Mouse (Mus musculus): ENCODE measurements around the gene Tcea3. TPM values are rescaled to one million over a fixed set of nuclear protein-coding genes. Genes with fewer than 3 reads are reported as not detected.

The Tcea3 gene
- 0.18 and 1.2 TPM in 2 replicates for polyA plus RNA-seq (2014; fragmentation: Nextera tagmentation; extraction: Ambion mirVana)

- WGBS: under 1% methylated on average over 46 of the region's 46 CpGs
- Histone ChIP-seq H3K4me1 (ENCODE audit: control insufficient read depth, insufficient read depth, low read length) (peaks cover 18% of the 10 kb centered on the region), H3K4me2 (ENCODE audit: low read length) (peak within 1 kb of the TSS; percentile 57), H3K9ac (replicated peaks; ENCODE audit: low read length) (peak within 1 kb of the TSS; percentile 16; the same call in 1 of the 2 replicates), H3K27ac (replicated peaks; ENCODE audit: low read depth, low read length) (no peak within 1 kb of the TSS), H3K36me3 (ENCODE audit: control insufficient read depth, insufficient read depth, low read length) (no peaks in the 10 kb centered on the region), H3K4me3 (replicated peaks; ENCODE audit: low read depth, low read length) (peak within 1 kb of the TSS; percentile 28), H3K9me3 (ENCODE audit: control insufficient read depth, low read length) (no peaks in the 10 kb centered on the region), H3K27me3 (ENCODE audit: control insufficient read depth, insufficient read depth, low read length) (peaks cover 52% of the 10 kb centered on the region)
- ATAC-seq (ENCODE audit: low FRiP score, low TSS enrichment) (no peak), DNase-seq (peak; percentile 21)
These were observed at the start of gene Tcea3 for GRCm38 (mm10) chr4:136247729-136248463. Tcea3 (plus strand) TSS chr4:136247729.

GRCm38 (mm10) chr4:136198846-136199245 lies 48.7 kb upstream of the Tcea3 start:
- H3K9me3 ChIP-seq (ENCODE audit: control insufficient read depth, low read length): no peaks in the 10 kb centered on the region
- ATAC-seq (ENCODE audit: low FRiP score, low TSS enrichment) (no peak), DNase-seq (no peak)
- H3K9ac ChIP-seq (replicated peaks; ENCODE audit: low read length): no peak overlapping the region
- no peak overlapping the region for H3K4me2 ChIP-seq (ENCODE audit: low read length)
- 67% methylated on average over 7 of the region's 7 CpGs for WGBS
- no peak overlapping the region for H3K27ac ChIP-seq (replicated peaks; ENCODE audit: low read depth, low read length)
- no peaks in the 10 kb centered on the region for H3K4me1 ChIP-seq (ENCODE audit: control insufficient read depth, insufficient read depth, low read length)
- H3K36me3 ChIP-seq (ENCODE audit: control insufficient read depth, insufficient read depth, low read length): no peaks in the 10 kb centered on the region
- H3K4me3 ChIP-seq (replicated peaks; ENCODE audit: low read depth, low read length): no peak overlapping the region
- H3K27me3 ChIP-seq (ENCODE audit: control insufficient read depth, insufficient read depth, low read length): no peaks in the 10 kb centered on the region

- DNase-seq (peak; percentile 83), ATAC-seq (ENCODE audit: low FRiP score, low TSS enrichment) (no peak)
These were observed 47.8 kb upstream of the Tcea3 start for GRCm38 (mm10) chr4:136199562-136200292.

GRCm38 (mm10) chr4:136202509-136202908 lies 45.0 kb upstream of the Tcea3 start:
- H3K4me1 ChIP-seq (ENCODE audit: control insufficient read depth, insufficient read depth, low read length): peaks cover 9% of the 10 kb centered on the region
- WGBS: 5% methylated on average over 9 of the region's 9 CpGs
- no peaks in the 10 kb centered on the region for H3K27me3 ChIP-seq (ENCODE audit: control insufficient read depth, insufficient read depth, low read length)
- no peaks in the 10 kb centered on the region for H3K9me3 ChIP-seq (ENCODE audit: control insufficient read depth, low read length)
- H3K9ac ChIP-seq (replicated peaks; ENCODE audit: low read length): no peak overlapping the region
- no peak overlapping the region for H3K4me2 ChIP-seq (ENCODE audit: low read length)
- H3K4me3 ChIP-seq (replicated peaks; ENCODE audit: low read depth, low read length): no peak overlapping the region
- DNase-seq (peak; percentile 90), ATAC-seq (ENCODE audit: low FRiP score, low TSS enrichment) (no peak)
- no peak overlapping the region for H3K27ac ChIP-seq (replicated peaks; ENCODE audit: low read depth, low read length)
- no peaks in the 10 kb centered on the region for H3K36me3 ChIP-seq (ENCODE audit: control insufficient read depth, insufficient read depth, low read length)

More at GRCm38 (mm10) chr4:136199562-136200292, 47.8 kb upstream of the Tcea3 start:
- H3K36me3 ChIP-seq (ENCODE audit: control insufficient read depth, insufficient read depth, low read length): no peaks in the 10 kb centered on the region
- no peak overlapping the region for H3K4me3 ChIP-seq (replicated peaks; ENCODE audit: low read depth, low read length)
- no peak overlapping the region for H3K27ac ChIP-seq (replicated peaks; ENCODE audit: low read depth, low read length)
- 39% methylated on average over 9 of the region's 9 CpGs for WGBS
- H3K9ac ChIP-seq (replicated peaks; ENCODE audit: low read length): no peak overlapping the region
- H3K27me3 ChIP-seq (ENCODE audit: control insufficient read depth, insufficient read depth, low read length): no peaks in the 10 kb centered on the region
- no peaks in the 10 kb centered on the region for H3K9me3 ChIP-seq (ENCODE audit: control insufficient read depth, low read length)
- H3K4me1 ChIP-seq (ENCODE audit: control insufficient read depth, insufficient read depth, low read length): no peaks in the 10 kb centered on the region
- H3K4me2 ChIP-seq (ENCODE audit: low read length): no peak overlapping the region

GRCm38 (mm10) chr4:136204775-136205174 lies 42.8 kb upstream of the Tcea3 start:
- Histone ChIP-seq H3K27me3 (ENCODE audit: control insufficient read depth, insufficient read depth, low read length) (no peaks in the 10 kb centered on the region), H3K4me1 (ENCODE audit: control insufficient read depth, insufficient read depth, low read length) (peaks cover 9% of the 10 kb centered on the region), H3K9me3 (ENCODE audit: control insufficient read depth, low read length) (no peaks in the 10 kb centered on the region), H3K4me2 (ENCODE audit: low read length) (no peak overlapping the region), H3K9ac (replicated peaks; ENCODE audit: low read length) (no peak overlapping the region), H3K27ac (replicated peaks; ENCODE audit: low read depth, low read length) (no peak overlapping the region), H3K36me3 (ENCODE audit: control insufficient read depth, insufficient read depth, low read length) (no peaks in the 10 kb centered on the region), H3K4me3 (replicated peaks; ENCODE audit: low read depth, low read length) (no peak overlapping the region)
- ATAC-seq (ENCODE audit: low FRiP score, low TSS enrichment): no peak
- no peak for DNase-seq
- 88% methylated on average over 2 of the region's 2 CpGs for WGBS

GRCm38 (mm10) chr4:136206033-136206893 lies 41.3 kb upstream of the Tcea3 start, which contains the start of gene Asap3:
Asap3 (plus strand) TSS chr4:136206365.
- peak within 1 kb of the TSS; percentile 72 for H3K9ac ChIP-seq (replicated peaks; ENCODE audit: low read length)
- H3K4me2 ChIP-seq (ENCODE audit: low read length): peak within 1 kb of the TSS; percentile 99
- peak within 1 kb of the TSS; percentile 57 for H3K4me3 ChIP-seq (replicated peaks; ENCODE audit: low read depth, low read length)
- no peaks in the 10 kb centered on the region for H3K9me3 ChIP-seq (ENCODE audit: control insufficient read depth, low read length)
- ATAC-seq (ENCODE audit: low FRiP score, low TSS enrichment) (peak; percentile 91), DNase-seq (peak; percentile 94)
- WGBS: under 1% methylated on average over 49 of the region's 54 CpGs
- no peak within 1 kb of the TSS for H3K27ac ChIP-seq (replicated peaks; ENCODE audit: low read depth, low read length)
- peaks cover 9% of the 10 kb centered on the region for H3K4me1 ChIP-seq (ENCODE audit: control insufficient read depth, insufficient read depth, low read length)
- H3K36me3 ChIP-seq (ENCODE audit: control insufficient read depth, insufficient read depth, low read length): no peaks in the 10 kb centered on the region
- H3K27me3 ChIP-seq (ENCODE audit: control insufficient read depth, insufficient read depth, low read length): no peaks in the 10 kb centered on the region

GRCm38 (mm10) chr4:136206943-136207342 lies 40.6 kb upstream of the Tcea3 start:
- ATAC-seq (ENCODE audit: low FRiP score, low TSS enrichment) (no peak), DNase-seq (no peak)
- Histone ChIP-seq H3K27ac (replicated peaks; ENCODE audit: low read depth, low read length) (no peak overlapping the region), H3K4me3 (replicated peaks; ENCODE audit: low read depth, low read length) (peak overlapping the region; percentile 57), H3K4me1 (ENCODE audit: control insufficient read depth, insufficient read depth, low read length) (peaks cover 9% of the 10 kb centered on the region), H3K36me3 (ENCODE audit: control insufficient read depth, insufficient read depth, low read length) (no peaks in the 10 kb centered on the region), H3K9me3 (ENCODE audit: control insufficient read depth, low read length) (no peaks in the 10 kb centered on the region), H3K27me3 (ENCODE audit: control insufficient read depth, insufficient read depth, low read length) (no peaks in the 10 kb centered on the region), H3K9ac (replicated peaks; ENCODE audit: low read length) (peak overlapping the region; percentile 72; the same call in 1 of the 2 replicates), H3K4me2 (ENCODE audit: low read length) (peak overlapping the region; percentile 99)
- 3% methylated on average over 6 of the region's 6 CpGs for WGBS

- ATAC-seq (ENCODE audit: low FRiP score, low TSS enrichment) (no peak), DNase-seq (no peak)
- Histone ChIP-seq H3K36me3 (ENCODE audit: control insufficient read depth, insufficient read depth, low read length) (no peaks in the 10 kb centered on the region), H3K4me2 (ENCODE audit: low read length) (no peak overlapping the region), H3K4me3 (replicated peaks; ENCODE audit: low read depth, low read length) (no peak overlapping the region), H3K27ac (replicated peaks; ENCODE audit: low read depth, low read length) (no peak overlapping the region), H3K9ac (replicated peaks; ENCODE audit: low read length) (no peak overlapping the region), H3K4me1 (ENCODE audit: control insufficient read depth, insufficient read depth, low read length) (peaks cover 9% of the 10 kb centered on the region), H3K9me3 (ENCODE audit: control insufficient read depth, low read length) (no peaks in the 10 kb centered on the region), H3K27me3 (ENCODE audit: control insufficient read depth, insufficient read depth, low read length) (no peaks in the 10 kb centered on the region)
- WGBS: 84% methylated on average over 9 of the region's 9 CpGs
These were observed 36.6 kb upstream of the Tcea3 start for GRCm38 (mm10) chr4:136210931-136211330.

All from midbrain, embryonic 14.5 days (tissue).